Mouse (Mus musculus) liver, adult 2 months (tissue): ENCODE measurements around the gene Ctf1. TPM values are rescaled to one million over a fixed set of nuclear protein-coding genes. Genes with fewer than 3 reads are reported as not detected.

Experiments used
- DNase-seq: peaks from one replicate; pipeline ENCODE4 v3.0.0-alpha.2; 2011; ENCODE audit warnings: low read depth, low spot score; ENCODE audit errors: extremely low read depth
- H3K27ac ChIP-seq: fragments of 200-500 bp; replicated peaks from 2 replicates; pipeline ENCODE4 v1.5.1; 2012; ENCODE audit warnings: low read depth, mild to moderate bottlenecking, control low read depth, inconsistent platforms, low read length; ENCODE audit not compliant: insufficient read depth
- H3K27me3 ChIP-seq: fragments of 200-500 bp; 2 replicates; pipeline ENCODE4 v1.6.1; 2012; ENCODE audit warnings: mild to moderate bottlenecking, moderate library complexity, low read length, inconsistent platforms; ENCODE audit not compliant: control insufficient read depth, insufficient read depth
- H3K36me3 ChIP-seq: fragments of 200-500 bp; 2 replicates; pipeline ENCODE4 v1.6.1; 2012; ENCODE audit warnings: low read length, inconsistent platforms; ENCODE audit not compliant: control insufficient read depth, insufficient read depth
- H3K4me1 ChIP-seq: fragments of 200-500 bp; 2 replicates; pipeline ENCODE4 v1.6.1; 2011; ENCODE audit warnings: low read length; ENCODE audit not compliant: control insufficient read depth, insufficient read depth
- H3K4me3 ChIP-seq: fragments of 200-500 bp; 2 replicates; pipeline ENCODE4 v1.5.1; 2011; ENCODE audit warnings: low read depth, mild to moderate bottlenecking, control low read depth, low read length, moderate library complexity; ENCODE audit not compliant: insufficient read depth
- H3K79me2 ChIP-seq: fragments of 200-500 bp; 2 replicates; pipeline ENCODE4 v1.6.1; 2012; ENCODE audit warnings: inconsistent platforms, mild to moderate bottlenecking, low read length, moderate library complexity; ENCODE audit not compliant: control insufficient read depth, insufficient read depth
- H3K9ac ChIP-seq: fragments of 200-500 bp; 2 replicates; pipeline ENCODE4 v1.6.1; 2012; ENCODE audit warnings: low read depth, mild to moderate bottlenecking, control low read depth, inconsistent platforms, low read length
- CTCF ChIP-seq: fragments of 200-500 bp; IDR thresholded peaks from 2 replicates; pipeline ENCODE4 v1.5.1; 2011; ENCODE audit warnings: low read depth, low read length, control low read depth
- POLR2A ChIP-seq: fragments of 200-500 bp; IDR thresholded peaks from 2 replicates; pipeline ENCODE4 v1.6.1; 2011; ENCODE audit warnings: low read length, control low read depth; ENCODE audit not compliant: insufficient read depth; ENCODE audit errors: extremely low read depth
- WGBS: fragments of 180-500 bp; shearing (Covaris S2); methylation state at CpG from one replicate; pipeline ENCODE4 v1.1.7; 2018; 5-methylcytosine and 5-hydroxymethylcytosine counted together
- polyA plus RNA-seq: library from polyadenylated mRNA; depleted of rRNA; stranded (reverse); fragments of >200 nt; gene quantifications from 2 replicates; pipeline ENCODE4 v1.2.3, GENCODE M21; 2012
- total RNA-seq: library from RNA; depleted of rRNA; stranded (reverse); fragments of >200 nt; gene quantifications from 2 replicates; pipeline ENCODE4 v1.2.3, GENCODE M21; 2014

Gene Ctf1
- total and polyA plus RNA-seq, 2 experiments: 2.7 to 10.5 TPM

GRCm38 (mm10) chr7:127700712-127701331 is 11.7 kb upstream of the Ctf1 start:
- Histone ChIP-seq H3K9ac (no peak overlapping the region), H3K36me3 (no peaks in the 10 kb centered on the region), H3K79me2 (no peaks in the 10 kb centered on the region), H3K27me3 (no peaks in the 10 kb centered on the region), H3K4me1 (0 out of 2 replicates have a peak, but pooled peaks cover 4% of the 10 kb centered on the region), H3K4me3 (no peak overlapping the region), H3K27ac (no peak overlapping the region)
- TF ChIP-seq CTCF: no peak
- no peak for TF ChIP-seq POLR2A
- 68% methylated on average over 3 of the region's 3 CpGs for WGBS
- DNase-seq: no peak

- no peak for TF ChIP-seq POLR2A
- TF ChIP-seq CTCF: no peak
- peaks cover 7% of the 10 kb centered on the region for H3K4me1 ChIP-seq
- no peaks in the 10 kb centered on the region for H3K79me2 ChIP-seq
- 62% methylated on average over 8 of the region's 8 CpGs for WGBS
- no peaks in the 10 kb centered on the region for H3K27me3 ChIP-seq
- DNase-seq: peak; percentile 76
- no peak overlapping the region for H3K9ac ChIP-seq
- H3K27ac ChIP-seq: no peak overlapping the region
- no peaks in the 10 kb centered on the region for H3K36me3 ChIP-seq
- H3K4me3 ChIP-seq: no peak overlapping the region
Observed at GRCm38 (mm10) chr7:127703561-127704178, 8.9 kb upstream of the Ctf1 start.

DNA sequence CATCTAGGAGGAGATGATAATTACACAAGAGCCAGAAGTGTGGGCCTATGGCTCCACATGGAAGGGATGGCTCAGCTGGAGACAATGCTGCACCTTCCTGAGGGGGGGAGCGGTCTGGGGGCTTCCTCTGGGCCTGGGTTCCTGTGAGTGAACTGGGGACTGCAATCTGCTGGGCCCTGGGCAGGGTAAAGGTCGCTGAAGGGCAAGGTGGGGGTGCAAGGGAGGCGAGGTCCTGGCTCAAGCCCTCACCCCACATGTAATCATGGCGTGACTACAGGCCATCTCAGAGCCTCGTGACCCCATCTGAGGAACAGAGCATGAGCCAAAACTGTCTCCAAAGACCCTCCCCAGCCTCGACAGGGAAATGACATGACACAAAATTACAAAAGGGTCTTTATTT is 7.9 kb upstream of the Ctf1 start:
- no peak for DNase-seq
- Histone ChIP-seq H3K27ac (no peak overlapping the region), H3K4me3 (no peak overlapping the region), H3K36me3 (no peaks in the 10 kb centered on the region), H3K9ac (no peak overlapping the region), H3K27me3 (no peaks in the 10 kb centered on the region), H3K79me2 (no peaks in the 10 kb centered on the region), H3K4me1 (peaks cover 9% of the 10 kb centered on the region)
- no peak for TF ChIP-seq POLR2A
- no peak for TF ChIP-seq CTCF
- WGBS: 90% methylated on average over 6 of the region's 6 CpGs

- H3K9ac ChIP-seq: no peak overlapping the region
- no peak for DNase-seq
- WGBS: 94% methylated on average over 4 of the region's 4 CpGs
- H3K36me3 ChIP-seq: no peaks in the 10 kb centered on the region
- peaks cover 9% of the 10 kb centered on the region for H3K4me1 ChIP-seq
- no peaks in the 10 kb centered on the region for H3K27me3 ChIP-seq
- no peaks in the 10 kb centered on the region for H3K79me2 ChIP-seq
- no peak overlapping the region for H3K4me3 ChIP-seq
- TF ChIP-seq CTCF (no peak), POLR2A (no peak)
- no peak overlapping the region for H3K27ac ChIP-seq
Observed at GRCm38 (mm10) chr7:127705706-127706105, 6.8 kb upstream of the Ctf1 start.

GRCm38 (mm10) chr7:127707045-127707956 is 5.2 kb upstream of the Ctf1 start:
- H3K79me2 ChIP-seq: no peaks in the 10 kb centered on the region
- peaks cover 13% of the 10 kb centered on the region for H3K4me1 ChIP-seq
- H3K27me3 ChIP-seq: no peaks in the 10 kb centered on the region
- no peak overlapping the region for H3K27ac ChIP-seq
- H3K36me3 ChIP-seq: no peaks in the 10 kb centered on the region
- TF ChIP-seq CTCF: no peak
- no peak for TF ChIP-seq POLR2A
- no peak overlapping the region for H3K9ac ChIP-seq
- H3K4me3 ChIP-seq: no peak overlapping the region
- 76% methylated on average over 22 of the region's 22 CpGs for WGBS
- no peak for DNase-seq

DNA sequence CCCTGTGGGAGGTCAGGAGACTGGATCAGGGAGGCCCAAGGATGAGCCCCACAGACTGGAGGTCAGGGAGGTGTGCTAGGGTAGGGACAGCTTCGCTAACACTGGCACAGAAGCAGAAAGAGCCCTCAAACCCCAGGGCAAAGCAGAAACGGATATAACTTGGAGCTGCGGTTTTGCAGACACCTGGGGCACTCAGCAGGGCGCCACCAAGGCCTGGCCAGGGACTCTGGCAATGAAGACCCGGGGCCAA is 4.7 kb upstream of the Ctf1 start:
- peak overlapping the region; percentile 86 for H3K4me3 ChIP-seq

More for the DNA sequence above, 4.7 kb upstream of the Ctf1 start:
- Histone ChIP-seq H3K9ac (peak overlapping the region; percentile 75), H3K79me2 (no peaks in the 10 kb centered on the region), H3K27ac (peak overlapping the region; percentile 53; the same call in 1 of the 2 replicates), H3K4me1 (peaks cover 13% of the 10 kb centered on the region), H3K36me3 (no peaks in the 10 kb centered on the region), H3K27me3 (no peaks in the 10 kb centered on the region)
- WGBS: 6% methylated on average over 5 of the region's 5 CpGs
- TF ChIP-seq CTCF (no peak), POLR2A (no peak)
- DNase-seq: no peak
